ENCODE assay signal across 9 mouse cellular contexts in genomic region chr2:154417107-154417506, GRCm38 (mm10). TPM values are rescaled to one million over a fixed set of nuclear protein-coding genes. Genes with fewer than 3 reads are reported as not detected.
DNase-seq lines count a peak whose midpoint lies in the region; ATAC-seq and TF ChIP-seq lines count a peak whose summit lies in the region.
"Had no signal": no experiment of that assay in that cellular context is flagged by ENCODE, and none has a peak within 500 bp of the region (broad histone marks: within the 10 kb centered on the region; RNA-seq: fewer than 3 reads in every experiment).

No protein-coding gene starts in this region.

- 8% methylated on average over 3 of the region's 3 CpGs for WGBS in hindbrain, embryonic 10.5 days
- WGBS in hindbrain, embryonic 13.5 days: 6% methylated on average over 3 of the region's 3 CpGs
- WGBS in forebrain, embryonic 14.5 days: 2% methylated on average over 3 of the region's 3 CpGs

- no peak for ATAC-seq in hindbrain, embryonic 13.5 days (ENCODE audit: low FRiP score)
- ATAC-seq in forebrain, embryonic 14.5 days: peak; percentile 16; the same call in 1 of the 2 replicates
- 0 out of 2 replicates have a peak, but pooled peaks have one; percentile 53 for ATAC-seq in monocyte, adult 5-6 weeks (replicated peaks; ENCODE audit: insufficient number of reproducible peaks, low FRiP score, low TSS enrichment, poor library complexity, severe bottlenecking)

- H3K27ac ChIP-seq in hindbrain, embryonic 10.5 days: 0 out of 2 replicates have a peak overlapping the region, but pooled peaks have one; percentile 0
- H3K27ac ChIP-seq in hindbrain, embryonic 13.5 days: no peak overlapping the region
- no peak overlapping the region for H3K27ac ChIP-seq in CH12.LX (ENCODE audit: insufficient read depth, low read depth)
- no peak overlapping the region for H3K27ac ChIP-seq in forebrain, embryonic 14.5 days (ENCODE audit: low read depth, low read length)
- H3K27ac ChIP-seq: embryonic facial prominence, embryonic 13.5 days had no signal

- no peak for TF ChIP-seq POLR2A in CH12.LX (IDR thresholded peaks at IDR 0.05; ENCODE audit: low read depth, low read length)
- TF ChIP-seq POLR2A in brain, embryonic 14.5 days (IDR thresholded peaks at IDR 0.05; ENCODE audit: borderline replicate concordance, extremely low read depth, insufficient read depth, insufficient read length, poor library complexity, severe bottlenecking): no peak

- H3K4me3 ChIP-seq in hindbrain, embryonic 10.5 days: no peak overlapping the region
- no peak overlapping the region for H3K4me3 ChIP-seq in hindbrain, embryonic 13.5 days
- no peak overlapping the region for H3K4me3 ChIP-seq in CH12.LX (replicated peaks in 1 of 3; ENCODE audit: low read depth in 2 of 3, low read length in 2 of 3, poor library complexity in 1 of 3)
- no peak overlapping the region for H3K4me3 ChIP-seq in forebrain, embryonic 14.5 days (ENCODE audit: low read depth, low read length)
- H3K4me3 ChIP-seq: embryonic facial prominence, embryonic 13.5 days had no signal

- H3K27me3 ChIP-seq in hindbrain, embryonic 10.5 days (ENCODE audit: insufficient read depth, poor library complexity, severe bottlenecking): no peaks in the 10 kb centered on the region
- H3K27me3 ChIP-seq in hindbrain, embryonic 13.5 days: no peaks in the 10 kb centered on the region
- H3K27me3 ChIP-seq in CH12.LX (replicated peaks): no peaks in the 10 kb centered on the region
- H3K27me3 ChIP-seq in forebrain, embryonic 14.5 days (replicated peaks; ENCODE audit: control insufficient read depth, insufficient read depth, low read length): no peaks in the 10 kb centered on the region
- H3K27me3 ChIP-seq: embryonic facial prominence, embryonic 13.5 days had no signal

- TF ChIP-seq EP300 in CH12.LX (IDR thresholded peaks at IDR 0.05; ENCODE audit: low read length): no peak

- in situ Hi-C loops in CH12.LX (cut with MboI; ENCODE audit: low pct_ligation_motif_present, low pct_unique_long_range_greater_than_20kb, low sequenced_read_pairs): no loop called here

- peak; percentile 81 for TF ChIP-seq RAD21 in CH12.LX (IDR thresholded peaks at IDR 0.05; ENCODE audit: low read depth, low read length)

- peak; percentile 79 to 90 for TF ChIP-seq CTCF in CH12.LX (conservative IDR thresholded peaks at IDR 0.05 in 1 of 2, IDR thresholded peaks at IDR 0.05 in 1 of 2; ENCODE audit: low read depth in 2 of 2, low read length in 2 of 2)
- peak; percentile 87 for TF ChIP-seq CTCF in brain, embryonic 14.5 days (IDR thresholded peaks at IDR 0.05; ENCODE audit: borderline replicate concordance, extremely low read depth, insufficient read depth, insufficient read length)

- no peaks in the 10 kb centered on the region for H3K79me2 ChIP-seq in CH12.LX (replicated peaks; ENCODE audit: control insufficient read depth, extremely low read depth, insufficient read depth, poor library complexity, severe bottlenecking)

- H3K9ac ChIP-seq in hindbrain, embryonic 13.5 days: no peak overlapping the region
- no peak overlapping the region for H3K9ac ChIP-seq in CH12.LX (ENCODE audit: insufficient read depth, low read depth)
- no peak overlapping the region for H3K9ac ChIP-seq in forebrain, embryonic 14.5 days (ENCODE audit: low read length)
- H3K9ac ChIP-seq: embryonic facial prominence, embryonic 13.5 days had no signal

- H3K36me3 ChIP-seq in hindbrain, embryonic 10.5 days: no peaks in the 10 kb centered on the region
- no peaks in the 10 kb centered on the region for H3K36me3 ChIP-seq in hindbrain, embryonic 13.5 days
- no peaks in the 10 kb centered on the region for H3K36me3 ChIP-seq in CH12.LX (replicated peaks in 1 of 2; ENCODE audit: control insufficient read depth in 1 of 2, insufficient read depth in 1 of 2, low read length in 1 of 2)
- no peaks in the 10 kb centered on the region for H3K36me3 ChIP-seq in forebrain, embryonic 14.5 days (ENCODE audit: control insufficient read depth, insufficient read depth, low read length)
- H3K36me3 ChIP-seq: embryonic facial prominence, embryonic 13.5 days had no signal

- dilution Hi-C loops in CH12.LX (cut with MboI; ENCODE audit: extremely low pct_ligation_motif_present, extremely low pct_unique_long_range_greater_than_20kb, low sequenced_read_pairs): no loop called here

- H3K9me3 ChIP-seq in hindbrain, embryonic 10.5 days: no peaks in the 10 kb centered on the region
- no peaks in the 10 kb centered on the region for H3K9me3 ChIP-seq in hindbrain, embryonic 13.5 days
- H3K9me3 ChIP-seq in CH12.LX (replicated peaks; ENCODE audit: low read length): no peaks in the 10 kb centered on the region
- H3K9me3 ChIP-seq in forebrain, embryonic 14.5 days (replicated peaks; ENCODE audit: control insufficient read depth, low read length): no peaks in the 10 kb centered on the region
- H3K9me3 ChIP-seq: embryonic facial prominence, embryonic 13.5 days had no signal

- H3K4me1 ChIP-seq in hindbrain, embryonic 10.5 days (replicated peaks): peaks cover 24% of the 10 kb centered on the region
- H3K4me1 ChIP-seq in hindbrain, embryonic 13.5 days (replicated peaks): peaks cover 18% of the 10 kb centered on the region
- no peaks in the 10 kb centered on the region for H3K4me1 ChIP-seq in CH12.LX (ENCODE audit: control insufficient read depth in 1 of 2, insufficient read depth in 2 of 2)
- H3K4me1 ChIP-seq in forebrain, embryonic 14.5 days (ENCODE audit: control insufficient read depth, insufficient read depth, low read length): peaks cover 4% of the 10 kb centered on the region

- no peak overlapping the region for H3K4me2 ChIP-seq in hindbrain, embryonic 13.5 days
- H3K4me2 ChIP-seq in CH12.LX (ENCODE audit: insufficient read depth, low read depth, poor library complexity, severe bottlenecking): no peak overlapping the region
- H3K4me2 ChIP-seq in forebrain, embryonic 14.5 days (ENCODE audit: low read length): no peak overlapping the region
- H3K4me2 ChIP-seq: embryonic facial prominence, embryonic 13.5 days had no signal

- DNase-seq in hindbrain, embryonic 10.5 days (ENCODE audit: low spot score): peak; percentile 73
- peak; percentile 45 for DNase-seq in CH12.LX (ENCODE audit: extremely low read depth)
- peak; percentile 86 for DNase-seq in brain, embryonic 14.5 days (ENCODE audit: low read depth)
- DNase-seq in forebrain, embryonic 14.5 days (ENCODE audit: low spot score): peak; percentile 85
- peak; percentile 84 to 90 for DNase-seq in layer of hippocampus, postnatal 10 days (ENCODE audit: low spot score in 2 of 2)
- DNase-seq in thymus, postnatal 10 days (ENCODE audit: low spot score in 2 of 2): peak; percentile 15 to 80

TF ChIP-seq in CH12.LX, 34 proteins besides CTCF, POLR2A, EP300 and RAD21:
- TF ChIP-seq USF2 (conservative IDR thresholded peaks at IDR 0.05; ENCODE audit: low read depth, low read length) (no peak), IRF4 (IDR thresholded peaks at IDR 0.05; ENCODE audit: low read depth, low read length) (no peak), ZNF384 (IDR thresholded peaks at IDR 0.05; ENCODE audit: low read depth, low read length) (no peak), CHD2 (IDR thresholded peaks at IDR 0.05; ENCODE audit: low read length) (no peak), SMC3 (IDR thresholded peaks at IDR 0.05; ENCODE audit: low read depth, low read length) (peak; percentile 87), MAZ (IDR thresholded peaks at IDR 0.05; ENCODE audit: low read depth, low read length) (no peak), TCF12 (IDR thresholded peaks at IDR 0.05; ENCODE audit: low read depth, low read length) (no peak), PAX5 (IDR thresholded peaks at IDR 0.05; ENCODE audit: low read length) (no peak), BHLHE40 (IDR thresholded peaks at IDR 0.05; ENCODE audit: low read depth, low read length) (no peak), ZC3H11A (IDR thresholded peaks at IDR 0.05; ENCODE audit: low read depth, low read length) (peak; percentile 63), NRF1 (IDR thresholded peaks at IDR 0.05; ENCODE audit: low read depth, low read length) (no peak), KAT2A (IDR thresholded peaks at IDR 0.05; ENCODE audit: insufficient replicate concordance, low read length) (no peak)

RNA-seq across cellular contexts. Expression of gene Snta1, which starts 9.2 kb away (rescaled TPM):
- 5.3 and 7.9 TPM in 2 replicates for polyA plus RNA-seq in hindbrain, embryonic 10.5 days (2016; fragmentation: Nextera tagmentation; extraction: Ambion mirVana)
- 7.4 and 7.6 TPM in 2 replicates for polyA plus RNA-seq in hindbrain, embryonic 13.5 days (2015; fragmentation: Nextera tagmentation; extraction: Ambion mirVana)
- total RNA-seq in CH12.LX (2012; rRNA removed) (not detected in 2 replicates), CH12.LX (2014; rRNA removed) (not detected in 2 replicates)
- 0.33 and 0.57 TPM in 2 replicates for polyA plus RNA-seq in CH12.LX (2012; ENCODE audit: insufficient read length, low read depth)
- polyA plus RNA-seq in brain, embryonic 14.5 days (2012; rRNA removed): 9.9 and 11.6 TPM in 2 replicates
- polyA plus RNA-seq in forebrain, embryonic 14.5 days (2014; fragmentation: Nextera tagmentation; extraction: Ambion mirVana): 2.6 and 4.6 TPM in 2 replicates
- total RNA-seq in layer of hippocampus, postnatal 10 days (2021): 10 to 100 TPM; 40.6 to 41.3 TPM
- total RNA-seq in monocyte, adult 5-6 weeks (2017): 4.8 to 10.8 TPM (median 4.9 TPM) in 3 replicates

RNA-seq across cellular contexts. Expression of gene Cbfa2t2, which starts 19.2 kb away (rescaled TPM):
- polyA plus RNA-seq in hindbrain, embryonic 10.5 days (2016; fragmentation: Nextera tagmentation; extraction: Ambion mirVana): 79.1 and 84.9 TPM in 2 replicates
- polyA plus RNA-seq in hindbrain, embryonic 13.5 days (2015; fragmentation: Nextera tagmentation; extraction: Ambion mirVana): 56.1 and 58.7 TPM in 2 replicates
- total RNA-seq in CH12.LX (2012; rRNA removed): 5.5 and 6.0 TPM in 2 replicates
- 7.0 and 7.4 TPM in 2 replicates for total RNA-seq in CH12.LX (2014; rRNA removed)
- polyA plus RNA-seq in CH12.LX (2012; ENCODE audit: insufficient read length, low read depth): 10.5 and 12.6 TPM in 2 replicates
- polyA plus RNA-seq in brain, embryonic 14.5 days (2012; rRNA removed): 46.3 and 51.1 TPM in 2 replicates
- polyA plus RNA-seq in forebrain, embryonic 14.5 days (2014; fragmentation: Nextera tagmentation; extraction: Ambion mirVana): 51.9 and 59.4 TPM in 2 replicates
- 10 to 100 TPM; 43.6 to 60.6 TPM for total RNA-seq in layer of hippocampus, postnatal 10 days (2021)
- 9.8 to 18.5 TPM (median 11.9 TPM) in 3 replicates for total RNA-seq in monocyte, adult 5-6 weeks (2017)

RNA-seq across cellular contexts. Expression of gene Cdk5rap1, which starts 44.3 kb away (rescaled TPM):
- 13.9 and 16.0 TPM in 2 replicates for polyA plus RNA-seq in hindbrain, embryonic 10.5 days (2016; fragmentation: Nextera tagmentation; extraction: Ambion mirVana)
- polyA plus RNA-seq in hindbrain, embryonic 13.5 days (2015; fragmentation: Nextera tagmentation; extraction: Ambion mirVana): 16.0 and 16.1 TPM in 2 replicates
- 30.6 and 32.0 TPM in 2 replicates for total RNA-seq in CH12.LX (2012; rRNA removed)
- 43.5 and 50.2 TPM in 2 replicates for total RNA-seq in CH12.LX (2014; rRNA removed)
- 25.8 and 26.4 TPM in 2 replicates for polyA plus RNA-seq in CH12.LX (2012; ENCODE audit: insufficient read length, low read depth)
- 16.5 and 16.6 TPM in 2 replicates for polyA plus RNA-seq in brain, embryonic 14.5 days (2012; rRNA removed)
- polyA plus RNA-seq in forebrain, embryonic 14.5 days (2014; fragmentation: Nextera tagmentation; extraction: Ambion mirVana): 18.8 and 24.1 TPM in 2 replicates
- 10 to 100 TPM; 11.9 to 16.1 TPM for total RNA-seq in layer of hippocampus, postnatal 10 days (2021)
- total RNA-seq in monocyte, adult 5-6 weeks (2017): 8.5 to 13.1 TPM (median 9.7 TPM) in 3 replicates
